Mouse (Mus musculus) embryonic fibroblast, embryonic 13.5 days (primary cell): ENCODE data around the gene Fam180a.

Source experiments
- CTCF ChIP-seq: IDR thresholded peaks from 2 replicates; pipeline ENCODE4 v1.5.1; 2011; ENCODE audit warnings: mild to moderate bottlenecking, control low read depth, low read length, moderate library complexity, borderline replicate concordance; ENCODE audit not compliant: insufficient read depth
- POLR2A ChIP-seq: IDR thresholded peaks from 2 replicates; pipeline ENCODE4 v1.6.1; 2011; ENCODE audit warnings: low read depth, mild to moderate bottlenecking, control low read depth, low read length, moderate library complexity

DNA sequence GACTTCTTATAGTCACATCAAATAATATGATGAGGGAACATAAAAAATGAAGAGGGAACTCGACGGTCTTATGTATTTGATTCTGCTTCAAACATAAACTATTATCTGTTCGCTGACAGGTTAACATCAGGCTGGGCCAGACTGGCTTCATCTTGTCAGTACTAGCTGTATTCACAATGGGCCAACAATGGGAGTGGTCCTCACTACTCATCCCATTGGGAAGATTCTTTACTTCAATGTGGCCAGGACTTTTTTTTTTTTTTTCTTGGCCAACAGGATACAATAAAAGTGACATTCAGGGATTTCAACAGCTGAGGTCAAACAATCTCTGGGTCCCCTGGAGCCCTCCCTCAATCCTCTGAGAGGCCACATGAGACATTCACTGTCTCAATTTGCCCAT is 25.9 kb upstream of the Fam180a start:
- TF ChIP-seq POLR2A (no peak), CTCF (no peak)
